Mouse (Mus musculus) T-helper 1 cell (primary cell): Measurements from ENCODE around the gene Olfr1395.

Experiments used
- in situ Hi-C: fragments of 300-600 bp; cut with MboI, MseI; formaldehyde crosslinking; loops from one replicate; pipeline ENCODE4 v1.15.1; 2025; ENCODE audit warnings: high pct_unique_total_duplicates

Gene Olfr1395

DNA sequence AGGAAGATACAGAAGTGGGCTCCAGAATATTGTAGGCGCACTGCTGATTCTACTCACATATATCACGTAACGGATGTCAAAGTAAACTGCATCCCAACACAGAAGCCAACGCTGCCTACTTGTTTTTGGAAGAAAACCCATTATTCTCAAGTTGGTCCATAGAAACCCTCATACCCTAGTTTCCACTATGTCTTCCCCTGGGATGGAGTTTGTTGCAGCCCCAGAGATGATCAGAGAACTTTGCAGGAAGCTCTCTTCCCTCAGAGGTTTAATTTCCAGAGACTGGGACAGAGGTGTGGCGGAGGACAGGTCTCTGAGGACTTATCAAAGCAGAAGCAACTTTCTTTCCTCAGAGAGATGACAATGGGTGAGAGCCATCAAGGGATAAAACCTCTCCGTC is at the start of gene Olfr1395:
TSS of gene Olfr1395 (plus strand) at position 301 of the 400 bp plus-strand sequence.
- in situ Hi-C loops, result loop anchor here (25.0 kb wide), 2 partner anchors 420 to 1520 kb away; partner anchors contain the start of gene Olfr1380

DNA sequence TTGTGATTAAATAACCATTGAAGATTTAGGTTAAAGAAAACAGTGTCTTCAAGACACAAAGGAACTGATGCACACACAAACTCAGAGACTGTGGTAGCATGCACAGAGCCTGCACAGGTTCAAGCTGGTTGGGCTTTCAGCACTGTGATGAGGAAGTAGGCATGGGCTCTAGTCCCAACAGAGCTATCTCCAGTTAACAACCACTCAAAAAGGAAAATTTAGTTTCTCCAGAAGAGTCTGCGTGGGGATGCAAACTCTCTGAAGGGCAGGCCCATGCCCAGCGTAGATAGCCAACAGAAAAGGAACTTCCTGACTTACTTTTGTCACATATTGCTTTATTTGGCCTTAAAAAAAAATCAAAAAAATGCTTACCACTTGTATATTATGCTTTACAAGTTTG is 49.3 kb upstream of the Olfr1395 start:
- in situ Hi-C loops, result no loop called here

DNA sequence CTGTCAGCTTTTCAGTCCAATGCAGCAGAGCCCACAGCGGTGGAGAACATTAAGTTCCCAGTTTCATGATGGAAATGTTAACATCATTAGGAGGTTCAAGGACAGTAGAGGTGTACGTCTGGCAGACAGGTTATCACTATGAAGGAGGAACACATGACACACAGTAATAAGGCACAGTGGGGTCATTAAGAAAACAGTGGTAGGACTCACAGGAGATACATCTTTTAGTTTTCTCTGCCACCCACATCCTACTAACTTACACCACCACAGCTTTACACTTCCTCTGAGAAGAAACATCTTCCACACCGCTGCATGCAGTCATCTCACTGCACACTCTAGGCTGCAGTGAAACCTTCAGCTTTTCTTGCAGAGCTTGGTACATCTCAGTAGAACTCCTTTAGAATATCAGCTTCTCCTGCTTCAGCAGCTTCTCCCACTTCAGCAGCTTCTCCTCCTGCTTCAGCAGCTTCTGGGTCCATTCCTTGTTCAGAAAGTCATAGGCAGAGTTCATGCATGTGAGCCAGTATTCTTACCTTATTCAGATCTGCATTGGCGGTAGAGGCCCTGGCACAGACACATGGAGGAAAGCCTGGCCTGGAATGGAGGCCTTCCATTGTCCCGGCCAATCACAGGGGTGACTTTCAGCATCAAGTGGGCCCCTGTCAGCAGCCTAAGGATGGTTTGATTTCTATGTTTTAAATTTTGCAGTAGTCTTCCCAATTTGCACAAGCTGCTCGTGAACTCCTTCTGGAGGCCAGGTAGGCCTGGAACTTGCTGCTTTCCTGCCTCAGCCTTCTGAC is 48.0 kb upstream of the Olfr1395 start:
- in situ Hi-C loops, result no loop called here

DNA sequence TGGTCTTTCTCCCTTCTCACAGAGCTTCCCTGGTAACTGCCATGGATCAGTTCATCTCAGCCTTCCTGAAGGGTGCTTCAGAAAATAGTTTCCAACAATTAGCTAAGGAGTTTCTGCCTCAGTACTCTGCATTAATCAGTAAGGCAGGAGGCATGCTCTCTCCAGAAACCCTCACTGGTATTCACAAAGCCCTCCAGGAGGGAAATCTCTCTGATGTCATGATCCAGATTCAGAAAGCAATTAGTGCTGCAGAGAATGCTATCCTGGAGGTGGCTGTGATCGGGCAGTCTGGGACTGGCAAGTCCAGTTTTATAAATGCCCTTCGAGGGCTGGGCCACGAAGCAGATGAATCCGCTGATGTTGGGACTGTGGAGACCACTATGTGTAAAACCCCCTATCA is 46.7 kb upstream of the Olfr1395 start:
- in situ Hi-C loops, result loop anchor here (5.0 kb wide), 3 partner anchors 38 to 298 kb away; partner anchors contain the start of gene Irgm1

DNA sequence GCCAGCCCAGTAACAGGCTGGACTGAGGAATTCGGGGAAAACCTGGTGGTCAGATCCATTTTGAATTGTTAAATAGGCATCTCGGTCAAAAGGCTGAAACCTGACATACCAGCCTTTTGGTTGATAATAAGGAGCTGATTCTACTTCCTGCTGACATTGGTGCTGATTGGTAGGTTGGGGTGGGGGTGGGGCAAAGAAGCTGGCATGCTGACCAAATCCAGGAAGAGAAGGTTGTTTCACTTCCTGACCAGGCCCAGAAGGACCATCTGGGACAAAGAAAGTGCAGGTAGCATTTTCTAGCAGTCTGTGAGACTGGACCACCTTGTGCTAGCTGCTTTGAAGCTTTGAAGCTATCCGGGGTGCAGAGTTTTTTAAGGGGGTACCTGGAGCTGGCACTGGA is 41.7 kb upstream of the Olfr1395 start:
- in situ Hi-C loops, result no loop called here

DNA sequence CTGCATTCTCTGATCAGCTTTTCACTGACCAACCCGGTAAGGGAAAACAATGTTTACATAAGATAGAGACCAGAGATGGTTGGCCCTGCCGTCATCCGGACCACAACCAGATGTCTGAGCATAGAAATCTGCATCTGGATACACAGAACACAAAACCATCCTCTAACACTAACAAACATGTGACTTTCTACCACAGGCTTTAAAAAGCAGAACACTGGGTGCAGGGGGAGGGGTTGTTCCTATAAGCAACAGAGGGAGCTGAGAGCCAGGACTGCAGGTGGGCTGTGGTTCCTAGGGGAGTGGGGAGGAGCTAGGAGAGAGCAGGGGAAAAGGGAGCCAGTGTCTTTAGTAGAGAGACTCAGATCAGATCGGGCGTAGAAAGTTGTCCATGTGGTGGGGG is 40.6 kb upstream of the Olfr1395 start:
- in situ Hi-C loops, result no loop called here

DNA sequence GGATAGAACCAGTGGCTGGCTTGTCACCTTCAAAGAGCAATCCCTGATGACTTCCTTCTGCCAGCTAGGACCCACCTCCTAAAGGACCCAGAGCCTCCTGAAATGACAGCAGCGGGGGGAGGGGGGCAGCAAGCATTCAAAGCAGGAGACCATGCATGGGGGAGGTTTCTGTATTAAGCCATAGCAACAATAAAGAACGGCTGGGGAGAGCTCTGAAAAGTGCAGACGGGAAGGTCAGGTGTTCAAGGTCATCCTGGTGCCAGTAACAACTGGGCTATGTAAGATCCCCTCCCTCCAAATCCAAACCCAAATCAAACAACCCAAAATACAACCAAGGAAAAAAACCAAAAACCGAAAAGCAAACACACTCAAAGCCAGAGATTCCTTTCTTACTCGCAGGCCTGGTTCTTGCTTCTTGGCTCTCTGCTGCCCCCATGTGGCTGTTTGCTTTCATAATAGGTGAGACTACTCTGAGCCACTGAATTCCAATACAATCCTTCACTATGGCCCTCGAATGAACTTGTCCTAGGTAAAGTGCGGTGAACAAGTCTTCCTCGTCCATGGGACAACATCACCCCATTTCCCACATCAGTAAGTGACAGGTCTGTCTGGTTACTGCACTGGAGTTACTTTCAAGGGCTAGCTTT is 38.9 kb upstream of the Olfr1395 start:
- in situ Hi-C loops, result no loop called here

DNA sequence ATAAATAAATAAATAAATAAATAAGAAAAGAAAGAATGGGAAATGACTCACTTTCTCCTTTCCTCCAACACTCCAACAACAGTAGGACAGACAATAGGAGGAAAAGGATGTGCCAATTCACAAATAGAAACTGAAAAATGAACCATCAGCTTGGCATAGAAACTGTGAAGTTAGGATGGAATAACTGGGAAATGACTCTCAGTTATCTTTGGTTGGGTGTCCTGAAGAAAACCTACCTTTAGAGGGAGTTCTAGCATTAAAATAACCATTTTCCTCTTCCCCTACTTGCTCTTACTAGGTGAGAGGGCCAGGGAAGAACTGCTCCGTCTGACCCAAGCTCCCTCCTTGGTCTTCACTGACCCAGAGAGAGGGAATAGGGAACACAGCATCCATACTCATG is 36.3 kb upstream of the Olfr1395 start:
- in situ Hi-C loops, result no loop called here

DNA sequence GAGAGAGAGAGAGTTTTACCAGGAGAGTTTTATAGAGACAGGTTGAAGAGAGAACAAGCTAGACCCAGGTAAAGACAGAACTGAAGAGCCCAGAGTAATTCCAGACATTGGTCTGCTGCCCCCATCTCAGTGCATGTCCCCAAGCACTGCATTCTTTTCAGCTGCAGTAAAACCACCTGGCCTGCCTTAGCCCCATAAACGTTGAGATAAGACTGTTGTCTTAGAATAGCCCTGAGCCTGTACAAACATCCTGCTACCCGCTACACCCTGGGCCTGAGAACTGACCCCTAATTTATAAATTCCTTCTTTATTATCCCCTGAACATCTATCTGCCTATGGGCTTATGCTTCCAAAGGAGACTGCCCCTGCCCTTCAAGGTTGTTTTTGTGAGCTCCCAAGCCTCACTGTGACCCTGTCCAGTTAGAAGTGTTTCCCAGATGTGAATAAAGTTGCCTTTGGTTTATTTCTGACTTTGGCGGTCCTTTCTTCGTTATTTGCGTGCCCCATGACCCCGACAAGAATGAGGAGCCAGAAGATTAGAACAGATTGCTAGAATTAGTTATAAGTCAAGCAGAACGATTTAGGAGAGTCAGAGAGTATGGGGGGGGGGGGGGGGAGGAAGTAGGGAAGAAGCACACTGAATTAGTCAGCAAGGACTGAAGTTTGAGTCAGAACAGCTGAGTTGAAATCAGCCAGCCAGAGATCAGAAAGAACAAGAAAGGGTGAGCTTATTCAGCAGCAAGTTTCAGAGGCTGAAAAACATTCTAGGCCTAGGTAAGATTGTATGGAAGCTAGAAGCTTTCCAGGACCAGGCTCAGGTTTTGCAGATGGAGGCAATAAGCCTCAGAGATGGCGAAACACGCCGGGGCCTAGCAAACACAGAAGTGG is 34.2 kb upstream of the Olfr1395 start:
- in situ Hi-C loops, result no loop called here

DNA sequence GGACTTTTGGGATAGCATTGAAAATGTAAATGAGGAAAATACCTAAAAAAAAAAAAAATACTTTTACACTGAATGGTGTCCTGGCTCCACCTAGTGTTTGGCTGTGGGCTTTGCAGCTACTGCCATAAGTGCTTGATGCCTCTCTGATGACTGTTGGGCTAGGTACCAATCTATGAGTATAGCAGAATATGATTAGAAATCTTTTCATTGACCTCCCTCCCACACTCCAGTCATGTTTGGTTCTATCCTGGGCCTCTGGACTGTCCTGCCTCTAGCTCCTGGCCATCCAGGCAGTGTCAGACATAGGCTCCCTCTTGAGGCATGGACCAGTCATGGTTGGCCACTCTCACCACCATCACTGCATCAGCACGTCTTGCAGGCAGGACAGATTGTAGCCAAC is 33.2 kb upstream of the Olfr1395 start:
- in situ Hi-C loops, result no loop called here

DNA sequence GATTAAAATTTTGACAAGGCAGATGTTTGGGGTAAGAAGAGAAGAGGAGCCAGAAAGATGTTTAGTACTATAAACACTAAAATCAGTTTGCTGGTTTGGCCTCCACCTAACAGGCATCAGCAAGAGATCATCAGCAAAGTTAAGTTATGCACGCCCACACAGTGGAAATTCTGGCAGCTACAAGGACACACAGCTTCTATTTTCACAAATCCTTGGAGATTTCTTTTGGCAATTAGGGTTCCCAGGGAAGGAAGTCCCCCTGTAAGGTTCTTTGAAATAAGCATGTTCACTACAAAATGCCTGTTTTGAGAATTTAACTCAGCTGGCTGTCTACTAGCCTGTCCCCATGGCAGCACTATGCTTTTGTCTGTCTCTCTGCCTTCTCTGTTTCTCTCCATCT is 31.1 kb upstream of the Olfr1395 start:
- in situ Hi-C loops, result no loop called here

DNA sequence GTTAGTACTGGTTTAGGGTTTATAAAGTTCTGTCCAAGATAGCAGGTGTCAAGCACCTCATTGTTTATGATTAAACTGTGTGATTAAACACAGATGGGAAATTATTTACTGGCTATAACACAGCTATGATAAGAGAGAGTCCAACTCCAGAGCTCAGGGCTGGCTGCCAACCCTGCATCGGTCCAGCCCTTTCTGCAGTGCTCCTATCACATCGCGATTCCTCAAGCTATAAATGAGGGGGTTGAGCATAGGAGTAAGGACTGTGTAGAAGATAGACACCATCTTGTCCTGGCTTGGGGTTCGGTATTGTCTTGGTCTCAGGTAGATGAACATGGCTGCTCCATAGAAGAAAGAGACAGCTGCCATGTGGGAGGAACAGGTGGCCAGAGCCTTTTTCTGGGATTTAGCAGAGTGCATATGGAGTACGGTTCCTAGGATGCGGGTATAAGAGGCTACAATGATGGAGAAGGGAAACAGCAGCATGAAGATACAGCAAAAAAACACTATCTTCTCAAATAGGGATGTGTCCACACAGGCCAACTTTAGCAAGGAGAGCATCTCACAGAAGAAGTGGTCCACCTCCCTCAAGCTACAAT is 29.4 kb upstream of the Olfr1395 start:
- in situ Hi-C loops, result no loop called here

DNA sequence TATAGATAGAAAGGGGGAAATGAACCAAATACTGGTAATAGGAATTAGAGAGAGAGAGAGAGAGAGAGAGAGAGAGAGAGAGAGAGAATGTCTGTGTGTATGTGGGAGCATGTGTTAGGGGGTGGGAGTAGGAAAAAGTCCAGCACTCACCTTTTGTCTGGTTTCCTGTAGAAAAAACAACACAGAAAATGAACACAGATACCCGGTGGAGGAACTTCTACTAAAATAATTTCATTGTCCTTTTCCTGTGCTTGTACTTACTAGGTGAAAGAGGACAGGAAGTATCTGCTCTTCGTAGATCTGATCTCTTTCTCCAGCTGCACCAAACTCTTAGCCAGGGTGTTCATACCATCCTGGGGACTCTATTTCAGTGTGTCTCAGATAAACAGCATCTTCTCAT is 27.9 kb upstream of the Olfr1395 start:
- in situ Hi-C loops, result no loop called here

DNA sequence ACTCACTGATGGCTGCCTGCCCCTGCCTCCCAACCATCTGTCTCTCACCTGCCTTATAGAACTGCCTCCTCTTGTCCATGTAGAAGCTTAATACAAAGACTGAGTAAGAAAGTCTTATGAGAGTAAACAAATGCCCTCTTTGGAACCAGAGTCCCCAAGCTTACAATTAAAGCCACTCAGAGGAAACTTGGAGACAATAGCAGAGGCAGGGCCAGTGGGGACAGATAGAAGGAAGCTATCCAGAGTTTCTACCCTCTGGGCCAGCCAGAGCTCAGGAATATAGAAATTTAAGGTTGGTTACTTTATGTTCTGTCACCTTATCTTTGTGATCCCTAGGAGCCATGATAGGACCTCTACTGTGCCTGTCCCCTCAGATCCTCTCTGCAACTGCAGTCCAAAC is 27.3 kb upstream of the Olfr1395 start, which contains the start of gene Olfr1396:
TSS of gene Olfr1396 (minus strand) at position 101 of the 400 bp plus-strand sequence.
- in situ Hi-C loops, result loop anchor here (5.0 kb wide), 1 partner anchor 148 kb away; no protein-coding TSS in a partner anchor

DNA sequence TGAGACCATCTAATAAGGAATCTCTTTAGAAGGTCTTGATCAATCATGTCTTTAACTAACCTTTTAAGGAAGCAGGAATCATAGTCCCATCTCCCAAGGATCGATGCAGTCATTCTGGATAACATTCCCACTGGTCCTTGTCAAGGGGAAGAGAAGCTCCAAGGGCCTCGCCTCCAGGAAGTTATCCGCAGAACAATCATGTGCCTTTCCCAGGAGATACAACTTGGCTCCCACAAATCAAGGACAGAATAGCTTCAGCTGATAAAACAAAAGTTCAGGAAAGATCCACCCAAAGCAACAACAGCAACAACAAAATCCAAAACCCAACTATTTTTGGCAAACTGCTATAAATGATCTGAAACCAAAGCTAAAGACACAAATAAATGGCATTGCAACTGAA is 22.4 kb upstream of the Olfr1395 start:
- in situ Hi-C loops, result loop anchor here (5.0 kb wide), 1 partner anchor 143 kb away; no protein-coding TSS in a partner anchor

DNA sequence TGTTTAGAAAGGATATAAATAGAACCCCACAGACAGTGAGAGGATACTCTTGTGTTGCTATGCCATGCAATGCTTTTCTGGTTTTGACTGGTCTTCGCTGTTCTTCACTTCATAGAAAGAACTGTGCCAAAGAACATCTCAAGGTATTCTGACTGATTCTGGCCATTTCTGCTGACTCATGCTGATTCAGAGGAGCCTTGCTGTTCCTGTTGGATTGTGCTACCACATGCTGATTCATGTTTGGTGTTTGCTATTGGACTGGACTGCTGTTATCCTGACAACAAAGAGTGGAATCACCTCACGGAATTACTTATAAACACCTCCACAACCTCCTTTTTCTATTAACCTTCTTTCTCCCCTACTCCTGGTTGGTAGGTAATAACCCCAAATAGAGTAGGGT is 17.9 kb upstream of the Olfr1395 start:
- in situ Hi-C loops, result no loop called here

DNA sequence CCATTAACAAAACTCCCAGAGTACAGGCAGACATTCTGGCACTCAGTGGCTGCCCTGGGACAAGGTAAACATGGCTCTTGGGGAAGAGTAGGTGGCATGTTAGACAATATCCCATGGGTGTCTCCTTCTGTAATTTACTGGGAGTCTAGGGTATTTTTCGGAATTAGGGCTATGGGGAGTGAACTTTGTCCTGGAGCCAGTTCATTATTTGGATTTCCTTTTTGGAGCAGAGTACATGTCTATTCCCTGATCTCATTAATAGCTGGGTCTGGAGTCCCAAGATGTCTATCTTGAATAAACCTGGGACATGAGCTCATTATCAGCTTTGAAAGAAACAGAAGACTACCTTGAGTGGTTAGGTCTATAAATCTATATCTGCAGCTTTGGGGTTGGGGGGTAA is 12.0 kb downstream of the Olfr1395 start, which contains the start of gene Olfr1394:
TSS of gene Olfr1394 (plus strand) at position 301 of the 400 bp plus-strand sequence.
- in situ Hi-C loops, result no loop called here

DNA sequence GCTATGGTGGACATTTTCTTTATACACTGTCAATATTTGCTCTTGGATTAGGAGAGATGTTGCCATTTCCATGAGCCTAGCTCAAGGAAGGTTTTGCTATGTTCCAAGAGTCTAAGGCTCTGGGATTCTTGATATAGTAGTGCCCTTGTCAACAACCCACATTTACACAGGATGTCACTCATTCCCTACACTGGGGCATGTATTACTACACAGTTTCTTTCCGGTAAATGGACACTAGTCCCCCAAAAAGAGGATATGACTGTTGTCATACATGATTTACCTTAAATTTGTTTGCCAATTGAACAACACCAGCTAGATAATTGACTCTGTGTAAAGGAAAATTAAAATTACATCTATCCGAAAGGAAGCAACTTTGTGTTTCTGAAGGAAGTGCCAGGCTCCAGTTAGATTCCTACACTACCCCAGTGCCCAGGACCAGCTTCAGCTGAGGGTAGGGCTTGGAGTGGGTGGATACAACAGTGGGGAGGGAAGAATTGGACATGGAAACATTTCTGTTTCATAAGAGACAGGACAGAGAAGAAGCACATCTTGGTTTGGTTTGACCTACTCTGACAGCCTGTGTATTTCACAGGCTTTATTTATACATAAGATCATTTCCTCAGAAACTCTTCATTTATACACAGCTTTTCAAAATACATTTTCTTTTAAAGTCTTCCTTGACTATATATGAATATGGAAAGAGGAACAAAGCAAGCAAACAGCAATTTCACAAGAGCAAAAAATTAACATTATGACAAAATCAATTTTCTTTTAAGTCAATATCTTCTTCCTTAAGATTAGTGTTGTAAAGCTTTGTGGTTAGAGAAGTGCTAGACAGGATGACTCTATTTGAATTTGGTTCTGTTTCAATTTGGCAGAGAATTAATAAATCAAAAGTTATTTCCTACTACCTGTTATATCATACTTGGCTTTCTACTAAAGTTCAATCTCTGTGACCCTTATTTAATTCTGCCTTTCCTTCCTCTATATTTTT is 15.0 kb downstream of the Olfr1395 start:
- in situ Hi-C loops, result no loop called here

DNA sequence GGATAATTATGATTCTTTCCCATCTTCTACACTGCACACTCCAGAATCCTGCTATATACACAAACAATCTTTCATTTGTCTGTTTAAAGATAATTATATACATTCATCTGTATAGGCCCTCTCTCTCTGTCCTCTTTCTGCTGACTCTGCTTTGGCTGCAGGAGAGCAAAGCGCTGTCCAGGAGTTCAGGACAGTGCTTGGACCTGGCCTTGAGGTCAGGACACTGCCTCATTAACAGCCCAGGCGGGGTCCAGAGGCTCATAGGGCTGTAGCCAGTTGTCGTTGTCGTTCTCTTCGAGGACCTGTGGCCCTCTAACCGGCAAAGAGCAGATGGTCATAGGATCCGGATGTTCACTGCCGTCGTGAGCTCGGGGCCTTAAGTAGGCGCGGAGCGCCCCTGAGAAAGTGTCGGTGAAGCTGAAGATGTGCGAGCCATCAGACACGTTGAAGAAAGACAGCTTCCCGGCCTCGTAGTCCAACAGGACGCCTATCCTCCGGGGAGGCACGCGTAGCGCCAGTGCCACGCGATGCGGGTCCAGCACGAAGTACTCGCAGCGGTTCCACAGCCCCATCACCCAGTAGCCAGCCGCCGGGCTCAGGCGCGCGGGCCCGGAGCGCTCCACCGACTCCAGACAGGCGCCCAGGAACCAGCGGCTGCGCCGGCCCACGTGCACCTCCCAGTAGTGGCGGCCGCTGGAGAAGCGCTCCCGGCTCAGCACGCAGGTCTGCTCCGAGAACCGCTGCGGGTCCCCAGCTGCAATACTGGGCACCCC is 27.0 kb downstream of the Olfr1395 start:
- in situ Hi-C loops, result no loop called here
